Mouse (Mus musculus): Measurements from ENCODE around the gene Gmip.

- TF ChIP-seq GATA1 (IDR thresholded peaks at IDR 0.05; ENCODE audit: borderline replicate concordance, low read length) (no peak), FLI1 (IDR thresholded peaks at IDR 0.05; ENCODE audit: low read length) (no peak)
These were observed 55.0 kb downstream of the Gmip start for GRCm38 (mm10) chr8:69863387-69864020.

Measured in megakaryocyte, embryonic 14.5 days (primary cell).